Mouse (Mus musculus): Measurements from ENCODE around the gene Mknk2. TPM values are rescaled to one million over a fixed set of nuclear protein-coding genes. Genes with fewer than 3 reads are reported as not detected.

Mknk2 gene
- polyA plus RNA-seq, 1 experiment from 2014 or later = 52.3 TPM

GRCm38 (mm10) chr10:80698605-80699004 is 20.7 kb upstream of the Mknk2 start:
- H3K4me1 ChIP-seq = peaks cover 42% of the 10 kb centered on the region
- ATAC-seq = no peak
- no peaks in the 10 kb centered on the region for H3K9me3 ChIP-seq (replicated peaks)
- H3K4me3 ChIP-seq = no peak overlapping the region
- H3K9ac ChIP-seq = no peak overlapping the region
- H3K4me2 ChIP-seq = no peak overlapping the region
- no peaks in the 10 kb centered on the region for H3K27me3 ChIP-seq
- no peak overlapping the region; the same call in 1 of the 2 replicates for H3K27ac ChIP-seq
- WGBS = 91% methylated on average over 9 of the region's 9 CpGs
- H3K36me3 ChIP-seq (ENCODE audit: poor library complexity, severe bottlenecking) = peaks cover 24% of the 10 kb centered on the region

GRCm38 (mm10) chr10:80697812-80698211 is 19.9 kb upstream of the Mknk2 start:
- no peaks in the 10 kb centered on the region for H3K9me3 ChIP-seq (replicated peaks)
- 85% methylated on average over 9 of the region's 9 CpGs for WGBS
- no peaks in the 10 kb centered on the region for H3K27me3 ChIP-seq
- peak overlapping the region; percentile 43; the same call in 1 of the 2 replicates for H3K9ac ChIP-seq
- no peak overlapping the region for H3K27ac ChIP-seq
- peaks cover 34% of the 10 kb centered on the region for H3K4me1 ChIP-seq
- H3K4me2 ChIP-seq = no peak overlapping the region
- no peak overlapping the region for H3K4me3 ChIP-seq
- H3K36me3 ChIP-seq (ENCODE audit: poor library complexity, severe bottlenecking) = peaks cover 32% of the 10 kb centered on the region
- no peak for ATAC-seq

GRCm38 (mm10) chr10:80697393-80697787 is 19.5 kb upstream of the Mknk2 start:
- WGBS = 95% methylated on average over 8 of the region's 8 CpGs
- peaks cover 30% of the 10 kb centered on the region for H3K4me1 ChIP-seq
- no peak overlapping the region for H3K4me2 ChIP-seq
- no peak overlapping the region for H3K4me3 ChIP-seq
- no peaks in the 10 kb centered on the region for H3K27me3 ChIP-seq
- no peak overlapping the region for H3K9ac ChIP-seq
- H3K9me3 ChIP-seq (replicated peaks) = no peaks in the 10 kb centered on the region
- H3K27ac ChIP-seq = no peak overlapping the region
- no peak for ATAC-seq
- H3K36me3 ChIP-seq (ENCODE audit: poor library complexity, severe bottlenecking) = peaks cover 33% of the 10 kb centered on the region

GRCm38 (mm10) chr10:80696502-80697392 is 18.8 kb upstream of the Mknk2 start:
- no peaks in the 10 kb centered on the region for H3K9me3 ChIP-seq (replicated peaks)
- ATAC-seq = no peak
- 74% methylated on average over 12 of the region's 12 CpGs for WGBS
- H3K36me3 ChIP-seq (ENCODE audit: poor library complexity, severe bottlenecking) = peaks cover 33% of the 10 kb centered on the region
- H3K27ac ChIP-seq = no peak overlapping the region
- no peak overlapping the region for H3K4me2 ChIP-seq
- peaks cover 30% of the 10 kb centered on the region for H3K4me1 ChIP-seq
- H3K4me3 ChIP-seq = no peak overlapping the region
- peak overlapping the region; percentile 43; the same call in 1 of the 2 replicates for H3K9ac ChIP-seq
- no peaks in the 10 kb centered on the region for H3K27me3 ChIP-seq

- H3K36me3 ChIP-seq (ENCODE audit: poor library complexity, severe bottlenecking) = peaks cover 34% of the 10 kb centered on the region
- H3K9ac ChIP-seq = no peak overlapping the region
- no peak for ATAC-seq
- H3K27me3 ChIP-seq = no peaks in the 10 kb centered on the region
- no peak overlapping the region for H3K27ac ChIP-seq
- no peak overlapping the region for H3K4me3 ChIP-seq
- H3K4me2 ChIP-seq = no peak overlapping the region
- H3K4me1 ChIP-seq = peaks cover 26% of the 10 kb centered on the region
- 73% methylated on average over 10 of the region's 10 CpGs for WGBS
- no peaks in the 10 kb centered on the region for H3K9me3 ChIP-seq (replicated peaks)
Measured at GRCm38 (mm10) chr10:80695801-80696501, 18.0 kb upstream of the Mknk2 start.

GRCm38 (mm10) chr10:80695186-80695585 is 17.3 kb upstream of the Mknk2 start:
- 89% methylated on average over 2 of the region's 2 CpGs for WGBS
- no peak for ATAC-seq
- no peaks in the 10 kb centered on the region for H3K27me3 ChIP-seq
- no peaks in the 10 kb centered on the region for H3K9me3 ChIP-seq (replicated peaks)
- H3K27ac ChIP-seq = no peak overlapping the region
- H3K4me2 ChIP-seq = no peak overlapping the region
- no peak overlapping the region for H3K4me3 ChIP-seq
- H3K36me3 ChIP-seq (ENCODE audit: poor library complexity, severe bottlenecking) = peaks cover 42% of the 10 kb centered on the region
- no peak overlapping the region for H3K9ac ChIP-seq
- H3K4me1 ChIP-seq = peaks cover 19% of the 10 kb centered on the region

GRCm38 (mm10) chr10:80694159-80694938 is 16.4 kb upstream of the Mknk2 start:
- no peak for ATAC-seq
- H3K4me2 ChIP-seq = no peak overlapping the region
- peak overlapping the region; percentile 12; the same call in 1 of the 2 replicates for H3K9ac ChIP-seq
- 91% methylated on average over 13 of the region's 13 CpGs for WGBS
- no peaks in the 10 kb centered on the region for H3K9me3 ChIP-seq (replicated peaks)
- H3K36me3 ChIP-seq (ENCODE audit: poor library complexity, severe bottlenecking) = peaks cover 50% of the 10 kb centered on the region
- H3K27me3 ChIP-seq = no peaks in the 10 kb centered on the region
- H3K4me1 ChIP-seq = peaks cover 10% of the 10 kb centered on the region; the same call in 1 of the 2 replicates
- no peak overlapping the region; the same call in 1 of the 2 replicates for H3K27ac ChIP-seq
- H3K4me3 ChIP-seq = no peak overlapping the region

- H3K9me3 ChIP-seq (replicated peaks) = no peaks in the 10 kb centered on the region
- peaks cover 9% of the 10 kb centered on the region; the same call in 1 of the 2 replicates for H3K4me1 ChIP-seq
- no peak for ATAC-seq
- peak overlapping the region; percentile 12; the same call in 1 of the 2 replicates for H3K9ac ChIP-seq
- H3K4me2 ChIP-seq = no peak overlapping the region
- H3K4me3 ChIP-seq = no peak overlapping the region
- no peak overlapping the region for H3K27ac ChIP-seq
- H3K36me3 ChIP-seq (ENCODE audit: poor library complexity, severe bottlenecking) = peaks cover 54% of the 10 kb centered on the region
- 92% methylated on average over 12 of the region's 12 CpGs for WGBS
- no peaks in the 10 kb centered on the region for H3K27me3 ChIP-seq
Measured at GRCm38 (mm10) chr10:80693401-80694045, 15.6 kb upstream of the Mknk2 start.

GRCm38 (mm10) chr10:80692249-80693165 is 14.6 kb upstream of the Mknk2 start:
- 86% methylated on average over 14 of the region's 14 CpGs for WGBS

GRCm38 (mm10) chr10:80687850-80688249 is 9.9 kb upstream of the Mknk2 start:
- peak; percentile 73 for ATAC-seq
- Histone ChIP-seq H3K9ac (no peak overlapping the region), H3K27ac (no peak overlapping the region), H3K9me3 (replicated peaks) (no peaks in the 10 kb centered on the region), H3K36me3 (ENCODE audit: poor library complexity, severe bottlenecking) (peaks cover 77% of the 10 kb centered on the region), H3K4me3 (no peak overlapping the region), H3K4me1 (no peaks in the 10 kb centered on the region), H3K4me2 (no peak overlapping the region), H3K27me3 (no peaks in the 10 kb centered on the region)
- WGBS = 42% methylated on average over 5 of the region's 5 CpGs

More at GRCm38 (mm10) chr10:80692249-80693165, 14.6 kb upstream of the Mknk2 start:
- H3K27ac ChIP-seq = no peak overlapping the region
- peak overlapping the region; percentile 4; the same call in 1 of the 2 replicates for H3K9ac ChIP-seq
- no peak overlapping the region for H3K4me2 ChIP-seq
- no peaks in the 10 kb centered on the region for H3K9me3 ChIP-seq (replicated peaks)
- no peaks in the 10 kb centered on the region for H3K4me1 ChIP-seq
- H3K4me3 ChIP-seq = no peak overlapping the region
- peaks cover 55% of the 10 kb centered on the region for H3K36me3 ChIP-seq (ENCODE audit: poor library complexity, severe bottlenecking)
- no peaks in the 10 kb centered on the region for H3K27me3 ChIP-seq
- no peak for ATAC-seq

Data from forebrain, embryonic 13.5 days (tissue).